Mouse (Mus musculus): Measurements from ENCODE around the gene Dbndd1.

DNA sequence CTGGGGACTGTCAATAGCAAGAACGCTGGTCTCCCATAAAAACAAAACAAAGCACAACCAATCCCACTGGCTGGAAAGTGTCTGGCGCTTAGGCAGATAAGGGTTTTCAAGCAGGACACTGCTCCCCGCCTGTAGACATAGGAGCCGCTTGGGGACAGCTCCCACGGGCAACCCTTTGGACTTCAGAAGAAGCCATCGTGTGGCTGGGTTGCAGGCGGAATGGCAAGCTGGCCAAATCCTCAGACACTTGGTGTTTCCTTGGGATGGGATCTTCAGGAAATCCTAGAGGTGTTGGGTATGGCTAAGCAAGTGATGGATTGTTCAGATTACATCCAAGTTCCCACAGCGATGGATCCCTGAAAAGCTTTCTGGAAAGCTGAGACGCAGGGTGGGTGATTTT is 1.1 kb downstream of the Dbndd1 start:
- TF ChIP-seq FLI1 (IDR thresholded peaks at IDR 0.05; ENCODE audit: low read length) (no peak), GATA1 (IDR thresholded peaks at IDR 0.05; ENCODE audit: borderline replicate concordance, low read length) (no peak)
